Mouse (Mus musculus): ENCODE results near the gene Phka1. TPM values are rescaled to one million over a fixed set of nuclear protein-coding genes. Genes with fewer than 3 reads are reported as not detected.

Gene Phka1
- polyA plus RNA-seq, 1 experiment from 2014 or later: 10.9 TPM

DNA sequence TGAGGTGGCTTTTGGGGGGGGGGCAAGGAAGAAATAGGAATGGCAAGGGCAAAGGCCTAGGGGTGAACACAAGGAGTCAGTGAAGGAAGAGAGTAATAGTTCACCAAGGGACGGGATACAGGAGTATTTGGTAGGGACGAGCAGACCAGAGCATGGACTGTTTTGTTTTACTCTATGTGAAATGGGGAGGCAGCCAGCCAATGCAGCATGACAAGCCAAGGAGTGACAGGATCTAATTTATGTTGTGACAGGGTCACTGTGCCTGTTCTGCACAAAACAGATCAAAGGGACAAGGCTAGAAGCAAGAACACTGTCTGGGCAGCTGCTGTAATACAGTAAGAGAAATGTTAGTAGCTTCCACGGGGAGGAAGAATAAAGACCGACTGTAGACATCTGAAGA lies 164.4 kb downstream of the Phka1 start:
- WGBS: 73% methylated on average over 4 of the region's 4 CpGs
- Histone ChIP-seq H3K4me2 (ENCODE audit: low read depth, low read length) (no peak overlapping the region), H3K27me3 (ENCODE audit: control insufficient read depth, insufficient read depth, low read length) (no peaks in the 10 kb centered on the region), H3K27ac (ENCODE audit: low read depth, low read length) (no peak overlapping the region), H3K9me3 (ENCODE audit: control insufficient read depth, low read length) (no peaks in the 10 kb centered on the region), H3K36me3 (ENCODE audit: control insufficient read depth, insufficient read depth, low read length) (no peaks in the 10 kb centered on the region), H3K4me3 (ENCODE audit: low read depth, low read length) (no peak overlapping the region), H3K4me1 (ENCODE audit: control insufficient read depth, insufficient read depth, low read length) (no peaks in the 10 kb centered on the region), H3K9ac (replicated peaks; ENCODE audit: low read depth, low read length) (no peak overlapping the region)
- ATAC-seq (ENCODE audit: low read depth): no peak

GRCm38 (mm10) chrX:102478965-102479364 lies 165.1 kb downstream of the Phka1 start:
- Histone ChIP-seq H3K9me3 (ENCODE audit: control insufficient read depth, low read length) (no peaks in the 10 kb centered on the region), H3K36me3 (ENCODE audit: control insufficient read depth, insufficient read depth, low read length) (no peaks in the 10 kb centered on the region), H3K9ac (replicated peaks; ENCODE audit: low read depth, low read length) (no peak overlapping the region), H3K4me2 (ENCODE audit: low read depth, low read length) (no peak overlapping the region), H3K27me3 (ENCODE audit: control insufficient read depth, insufficient read depth, low read length) (no peaks in the 10 kb centered on the region), H3K4me3 (ENCODE audit: low read depth, low read length) (no peak overlapping the region), H3K27ac (ENCODE audit: low read depth, low read length) (no peak overlapping the region), H3K4me1 (ENCODE audit: control insufficient read depth, insufficient read depth, low read length) (no peaks in the 10 kb centered on the region)
- WGBS: 28% methylated on average over 4 of the region's 4 CpGs
- ATAC-seq (ENCODE audit: low read depth): no peak

- no peak overlapping the region for H3K9ac ChIP-seq (replicated peaks; ENCODE audit: low read depth, low read length)
- 93% methylated on average over 3 of the region's 3 CpGs for WGBS
- no peak overlapping the region for H3K4me3 ChIP-seq (ENCODE audit: low read depth, low read length)
- H3K36me3 ChIP-seq (ENCODE audit: control insufficient read depth, insufficient read depth, low read length): no peaks in the 10 kb centered on the region
- no peak overlapping the region for H3K4me2 ChIP-seq (ENCODE audit: low read depth, low read length)
- no peaks in the 10 kb centered on the region for H3K27me3 ChIP-seq (ENCODE audit: control insufficient read depth, insufficient read depth, low read length)
- no peaks in the 10 kb centered on the region for H3K9me3 ChIP-seq (ENCODE audit: control insufficient read depth, low read length)
- ATAC-seq (ENCODE audit: low read depth): no peak
- no peaks in the 10 kb centered on the region for H3K4me1 ChIP-seq (ENCODE audit: control insufficient read depth, insufficient read depth, low read length)
- no peak overlapping the region for H3K27ac ChIP-seq (ENCODE audit: low read depth, low read length)
Measured at GRCm38 (mm10) chrX:102478481-102478880, 165.6 kb downstream of the Phka1 start.

GRCm38 (mm10) chrX:102476784-102477183 lies 167.3 kb downstream of the Phka1 start:
- ATAC-seq (ENCODE audit: low read depth): no peak
- Histone ChIP-seq H3K4me2 (ENCODE audit: low read depth, low read length) (no peak overlapping the region), H3K9ac (replicated peaks; ENCODE audit: low read depth, low read length) (no peak overlapping the region), H3K36me3 (ENCODE audit: control insufficient read depth, insufficient read depth, low read length) (no peaks in the 10 kb centered on the region), H3K27ac (ENCODE audit: low read depth, low read length) (no peak overlapping the region), H3K4me3 (ENCODE audit: low read depth, low read length) (no peak overlapping the region), H3K4me1 (ENCODE audit: control insufficient read depth, insufficient read depth, low read length) (no peaks in the 10 kb centered on the region), H3K9me3 (ENCODE audit: control insufficient read depth, low read length) (no peaks in the 10 kb centered on the region), H3K27me3 (ENCODE audit: control insufficient read depth, insufficient read depth, low read length) (no peaks in the 10 kb centered on the region)
- WGBS: 34% methylated on average over 3 of the region's 3 CpGs

DNA sequence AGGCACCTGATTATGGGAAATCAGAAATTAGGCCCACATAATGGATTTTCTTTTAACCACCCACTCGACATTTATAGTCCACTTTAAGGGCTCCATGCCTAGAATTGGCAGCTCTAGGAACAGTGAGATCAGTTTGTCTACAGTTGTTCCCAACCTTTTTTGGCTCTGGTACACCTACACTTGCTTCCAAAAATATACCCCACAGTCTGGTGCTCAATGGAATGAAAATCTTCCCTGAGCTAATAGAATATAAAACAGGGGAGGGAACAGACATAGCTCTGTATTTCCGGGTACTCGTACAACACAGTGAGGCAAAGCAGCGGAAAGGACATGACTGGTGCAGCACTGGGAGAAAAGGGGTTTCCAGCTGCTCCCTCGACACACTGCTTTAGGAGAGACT lies 168.5 kb downstream of the Phka1 start:
- Histone ChIP-seq H3K27ac (ENCODE audit: low read depth, low read length) (no peak overlapping the region), H3K27me3 (ENCODE audit: control insufficient read depth, insufficient read depth, low read length) (no peaks in the 10 kb centered on the region), H3K4me3 (ENCODE audit: low read depth, low read length) (no peak overlapping the region), H3K4me1 (ENCODE audit: control insufficient read depth, insufficient read depth, low read length) (no peaks in the 10 kb centered on the region), H3K4me2 (ENCODE audit: low read depth, low read length) (no peak overlapping the region), H3K36me3 (ENCODE audit: control insufficient read depth, insufficient read depth, low read length) (no peaks in the 10 kb centered on the region), H3K9me3 (ENCODE audit: control insufficient read depth, low read length) (no peaks in the 10 kb centered on the region), H3K9ac (replicated peaks; ENCODE audit: low read depth, low read length) (no peak overlapping the region)
- WGBS: 73% methylated on average over 5 of the region's 5 CpGs
- ATAC-seq (ENCODE audit: low read depth): no peak

Other genes with a start within 250 kb of the Phka1 start
- gene Hdac8, start 138.9 kb downstream of the Phka1 start, polyA plus RNA-seq (2014; fragmentation: Nextera tagmentation; extraction: Ambion mirVana): 2.9 and 3.2 TPM in 2 replicates
- gene Gm3880, start 42.7 kb upstream of the Phka1 start, polyA plus RNA-seq (2014; fragmentation: Nextera tagmentation; extraction: Ambion mirVana): not detected in 2 replicates
- gene Gm9112, start 63.4 kb upstream of the Phka1 start, polyA plus RNA-seq (2014; fragmentation: Nextera tagmentation; extraction: Ambion mirVana): not detected in 2 replicates
- gene Dmrtc1b, start 63.6 kb upstream of the Phka1 start, polyA plus RNA-seq (2014; fragmentation: Nextera tagmentation; extraction: Ambion mirVana): not detected in 2 replicates
- gene Dmrtc1c1, start 158.7 kb upstream of the Phka1 start, polyA plus RNA-seq (2014; fragmentation: Nextera tagmentation; extraction: Ambion mirVana): not detected in 2 replicates
- gene Dmrtc1c2, start 210.4 kb upstream of the Phka1 start, polyA plus RNA-seq (2014; fragmentation: Nextera tagmentation; extraction: Ambion mirVana): not detected in 2 replicates
- gene 1700031F05Rik, start 223.7 kb upstream of the Phka1 start, polyA plus RNA-seq (2014; fragmentation: Nextera tagmentation; extraction: Ambion mirVana): not detected in 2 replicates